Mouse (Mus musculus) forebrain, embryonic 15.5 days (tissue): Measurements from ENCODE around the gene Cilp. TPM values are rescaled to one million over a fixed set of nuclear protein-coding genes. Genes with fewer than 3 reads are reported as not detected.
"Not testable (repeated sequence)": the region's sequence is repeated elsewhere in the genome, so short reads cannot be mapped to it uniquely, and the experiment has no call there.

Experiments
- ATAC-seq: fragments of 200-750 bp; cut with Nextera tagmentation; replicated peaks from 2 replicates; pipeline ENCODE4 v1.8.0; 2017; ENCODE audit warnings: mild to moderate bottlenecking, moderate TSS enrichment, moderate library complexity
- H3K27ac ChIP-seq: fragments of 300-500 bp; sonication (generic); replicated peaks from 2 replicates; pipeline ENCODE4 v1.5.1; 2015; ENCODE audit warnings: mild to moderate bottlenecking, inconsistent platforms
- H3K27me3 ChIP-seq: fragments of 300-500 bp; sonication (generic); 2 replicates; pipeline ENCODE4 v1.6.1; 2015; ENCODE audit warnings: inconsistent platforms
- H3K36me3 ChIP-seq: fragments of 300-500 bp; sonication (generic); 2 replicates; pipeline ENCODE4 v1.6.1; 2015; ENCODE audit warnings: mild to moderate bottlenecking, inconsistent platforms
- H3K4me1 ChIP-seq: fragments of 300-500 bp; sonication (generic); 2 replicates; pipeline ENCODE4 v1.6.1; 2015; ENCODE audit warnings: inconsistent platforms
- H3K4me2 ChIP-seq: fragments of 300-500 bp; sonication (generic); replicated peaks from 2 replicates; pipeline ENCODE4 v1.6.1; 2015; ENCODE audit warnings: mild to moderate bottlenecking, inconsistent platforms
- H3K4me3 ChIP-seq: fragments of 300-500 bp; sonication (generic); 2 replicates; pipeline ENCODE4 v1.5.1; 2015; ENCODE audit warnings: mild to moderate bottlenecking, inconsistent platforms
- H3K9ac ChIP-seq: fragments of 300-500 bp; sonication (generic); replicated peaks from 2 replicates; pipeline ENCODE4 v1.6.1; 2015; ENCODE audit warnings: mild to moderate bottlenecking, inconsistent platforms
- H3K9me3 ChIP-seq: fragments of 300-500 bp; sonication (generic); 2 replicates; pipeline ENCODE4 v1.6.1; 2016; ENCODE audit warnings: inconsistent platforms
- WGBS: fragments of 180-500 bp; shearing (Covaris S2); methylation state at CpG from one replicate; pipeline ENCODE4 v1.1.7; 2015; ENCODE audit warnings: mixed read lengths; 5-methylcytosine and 5-hydroxymethylcytosine counted together
- polyA plus RNA-seq: library from polyadenylated mRNA; unstranded; fragments of >200 nt; fragmentation: Nextera tagmentation; extraction: Ambion mirVana; gene quantifications from 2 replicates; pipeline ENCODE4 v1.2.1, GENCODE M21; 2015

The Cilp gene
- polyA plus RNA-seq, 1 experiment from 2014 or later = 0.55 TPM

- Histone ChIP-seq H3K27me3 (no peaks in the 10 kb centered on the region), H3K27ac (no peak overlapping the region; the same call in 1 of the 2 replicates), H3K9me3 (no peaks in the 10 kb centered on the region), H3K4me2 (no peak overlapping the region), H3K9ac (no peak overlapping the region), H3K4me1 (no peaks in the 10 kb centered on the region), H3K4me3 (no peak overlapping the region), H3K36me3 (no peaks in the 10 kb centered on the region)
- 0 out of 2 replicates have a peak, but pooled peaks have one; percentile 23 for ATAC-seq
- 71% methylated on average over 5 of the region's 5 CpGs for WGBS
Measured at GRCm38 (mm10) chr9:65281536-65282151, 16.7 kb downstream of the Cilp start.

GRCm38 (mm10) chr9:65283301-65283700 is 18.3 kb downstream of the Cilp start:
- no peaks in the 10 kb centered on the region for H3K9me3 ChIP-seq
- no peak overlapping the region for H3K4me3 ChIP-seq
- WGBS = 3% methylated on average over 3 of the region's 3 CpGs
- no peak overlapping the region for H3K27ac ChIP-seq
- no peaks in the 10 kb centered on the region for H3K4me1 ChIP-seq
- no peak overlapping the region for H3K9ac ChIP-seq
- no peaks in the 10 kb centered on the region for H3K27me3 ChIP-seq
- H3K4me2 ChIP-seq = no peak overlapping the region
- ATAC-seq = peak; percentile 66; the same call in 1 of the 2 replicates
- no peaks in the 10 kb centered on the region for H3K36me3 ChIP-seq

GRCm38 (mm10) chr9:65288252-65288651 is 23.3 kb downstream of the Cilp start:
- not testable (repeated sequence) for H3K9ac ChIP-seq, H3K27ac ChIP-seq, H3K4me1 ChIP-seq, H3K4me3 ChIP-seq, ATAC-seq, H3K9me3 ChIP-seq, H3K4me2 ChIP-seq, H3K27me3 ChIP-seq, H3K36me3 ChIP-seq
- 94% methylated on average over 5 of the region's 5 CpGs for WGBS

- no peak overlapping the region for H3K9ac ChIP-seq
- H3K9me3 ChIP-seq = no peaks in the 10 kb centered on the region
- WGBS = 92% methylated on average over 4 of the region's 4 CpGs
- H3K4me2 ChIP-seq = no peak overlapping the region
- no peak for ATAC-seq
- peaks cover 13% of the 10 kb centered on the region for H3K4me1 ChIP-seq
- no peaks in the 10 kb centered on the region for H3K36me3 ChIP-seq
- H3K27me3 ChIP-seq = no peaks in the 10 kb centered on the region
- H3K4me3 ChIP-seq = no peak overlapping the region
- no peak overlapping the region for H3K27ac ChIP-seq
Measured at GRCm38 (mm10) chr9:65289988-65290387, 25.0 kb downstream of the Cilp start.

- H3K27ac ChIP-seq = no peak overlapping the region
- H3K36me3 ChIP-seq = no peaks in the 10 kb centered on the region
- WGBS = 94% methylated on average over 3 of the region's 3 CpGs
- H3K4me2 ChIP-seq = no peak overlapping the region
- H3K9me3 ChIP-seq = no peaks in the 10 kb centered on the region
- H3K27me3 ChIP-seq = no peaks in the 10 kb centered on the region
- no peak overlapping the region for H3K9ac ChIP-seq
- no peak for ATAC-seq
- peaks cover 25% of the 10 kb centered on the region for H3K4me1 ChIP-seq
- H3K4me3 ChIP-seq = no peak overlapping the region
Measured at GRCm38 (mm10) chr9:65292421-65292820, 27.4 kb downstream of the Cilp start.

- peak overlapping the region; percentile 59 for H3K9ac ChIP-seq
- no peak overlapping the region for H3K27ac ChIP-seq
- 0 out of 2 replicates have a peak, but pooled peaks cover 3% of the 10 kb centered on the region for H3K36me3 ChIP-seq
- H3K27me3 ChIP-seq = no peaks in the 10 kb centered on the region
- peak overlapping the region; percentile 72 for H3K4me3 ChIP-seq
- WGBS = 36% methylated on average over 5 of the region's 5 CpGs
- H3K9me3 ChIP-seq = no peaks in the 10 kb centered on the region
- H3K4me1 ChIP-seq = peaks cover 25% of the 10 kb centered on the region
- peak overlapping the region; percentile 72 for H3K4me2 ChIP-seq
- ATAC-seq = no peak
Measured at GRCm38 (mm10) chr9:65293119-65293518, 28.1 kb downstream of the Cilp start.

- H3K9ac ChIP-seq = peak overlapping the region; percentile 59
- no peaks in the 10 kb centered on the region for H3K27me3 ChIP-seq
- H3K4me1 ChIP-seq = peaks cover 25% of the 10 kb centered on the region
- H3K27ac ChIP-seq = peak overlapping the region; percentile 24; the same call in 1 of the 2 replicates
- peak overlapping the region; percentile 72 for H3K4me2 ChIP-seq
- H3K9me3 ChIP-seq = no peaks in the 10 kb centered on the region
- H3K4me3 ChIP-seq = peak overlapping the region; percentile 72
- 0 out of 2 replicates have a peak, but pooled peaks cover 3% of the 10 kb centered on the region for H3K36me3 ChIP-seq
- 1% methylated on average over 9 of the region's 9 CpGs for WGBS
- peak; percentile 51 for ATAC-seq
Measured at GRCm38 (mm10) chr9:65293580-65293972, 28.6 kb downstream of the Cilp start.

- Histone ChIP-seq H3K4me2 (peak within 1 kb of the TSS; percentile 77), H3K9me3 (no peaks in the 10 kb centered on the region), H3K27me3 (no peaks in the 10 kb centered on the region), H3K27ac (peak within 1 kb of the TSS; percentile 74), H3K9ac (peak within 1 kb of the TSS; percentile 82), H3K4me3 (peak within 1 kb of the TSS; percentile 72), H3K36me3 (0 out of 2 replicates have a peak, but pooled peaks cover 3% of the 10 kb centered on the region), H3K4me1 (peaks cover 25% of the 10 kb centered on the region)
- ATAC-seq = peak; percentile 97
- under 1% methylated on average over 67 of the region's 71 CpGs for WGBS
Measured at GRCm38 (mm10) chr9:65293973-65294715, 29.2 kb downstream of the Cilp start, which contains the start of gene Clpx. Gene Clpx, plus strand, starts transcription at chr9:65294260.

- 2% methylated on average over 28 of the region's 28 CpGs for WGBS
- H3K9me3 ChIP-seq = no peaks in the 10 kb centered on the region
- H3K27me3 ChIP-seq = no peaks in the 10 kb centered on the region
- H3K4me3 ChIP-seq = peak overlapping the region; percentile 72
- peak overlapping the region; percentile 77 for H3K4me2 ChIP-seq
- peak overlapping the region; percentile 82 for H3K9ac ChIP-seq
- H3K27ac ChIP-seq = peak overlapping the region; percentile 74
- peaks cover 25% of the 10 kb centered on the region for H3K4me1 ChIP-seq
- H3K36me3 ChIP-seq = 0 out of 2 replicates have a peak, but pooled peaks cover 3% of the 10 kb centered on the region
- no peak for ATAC-seq
Measured at GRCm38 (mm10) chr9:65294716-65295378, 29.9 kb downstream of the Cilp start.

GRCm38 (mm10) chr9:65297056-65297455 is 32.1 kb downstream of the Cilp start:
- Histone ChIP-seq H3K4me2 (no peak overlapping the region), H3K36me3 (peaks cover 16% of the 10 kb centered on the region), H3K9ac (no peak overlapping the region), H3K27me3 (no peaks in the 10 kb centered on the region), H3K4me1 (peaks cover 25% of the 10 kb centered on the region), H3K4me3 (no peak overlapping the region), H3K9me3 (no peaks in the 10 kb centered on the region), H3K27ac (no peak overlapping the region)
- WGBS = 92% methylated on average over 2 of the region's 2 CpGs
- ATAC-seq = no peak

GRCm38 (mm10) chr9:65298761-65299160 is 33.8 kb downstream of the Cilp start:
- Histone ChIP-seq H3K4me1 (peaks cover 16% of the 10 kb centered on the region), H3K9ac (no peak overlapping the region), H3K36me3 (peaks cover 32% of the 10 kb centered on the region), H3K4me2 (no peak overlapping the region), H3K4me3 (no peak overlapping the region), H3K27me3 (no peaks in the 10 kb centered on the region), H3K27ac (no peak overlapping the region), H3K9me3 (no peaks in the 10 kb centered on the region)
- 89% methylated on average over 3 of the region's 3 CpGs for WGBS
- ATAC-seq = no peak

GRCm38 (mm10) chr9:65299650-65300049 is 34.7 kb downstream of the Cilp start:
- H3K27ac ChIP-seq = no peak overlapping the region
- WGBS = 97% methylated on average over 7 of the region's 7 CpGs
- H3K4me3 ChIP-seq = no peak overlapping the region
- H3K27me3 ChIP-seq = no peaks in the 10 kb centered on the region
- H3K9ac ChIP-seq = no peak overlapping the region
- ATAC-seq = no peak
- peaks cover 16% of the 10 kb centered on the region for H3K4me1 ChIP-seq
- no peak overlapping the region for H3K4me2 ChIP-seq
- H3K9me3 ChIP-seq = no peaks in the 10 kb centered on the region
- peaks cover 38% of the 10 kb centered on the region for H3K36me3 ChIP-seq
